Mouse (Mus musculus): ENCODE results near the gene Bcat2. TPM values are rescaled to one million over a fixed set of nuclear protein-coding genes. Genes with fewer than 3 reads are reported as not detected.

The Bcat2 gene
- polyA plus RNA-seq, 1 experiment from 2014 or later: 102 TPM

GRCm38 (mm10) chr7:45590874-45591273 is 20.9 kb downstream of the Bcat2 start:
- Histone ChIP-seq H3K9me3 (replicated peaks; ENCODE audit: control insufficient read depth, low read length) (no peaks in the 10 kb centered on the region), H3K27me3 (ENCODE audit: control insufficient read depth, insufficient read depth, low read length) (no peaks in the 10 kb centered on the region), H3K4me2 (ENCODE audit: low read depth, low read length) (no peak overlapping the region), H3K27ac (ENCODE audit: low read length) (no peak overlapping the region), H3K4me3 (ENCODE audit: low read length) (no peak overlapping the region), H3K36me3 (ENCODE audit: control insufficient read depth, insufficient read depth) (peaks cover 1% of the 10 kb centered on the region; the same call in 1 of the 2 replicates), H3K4me1 (ENCODE audit: control insufficient read depth, insufficient read depth, low read length) (peaks cover 2% of the 10 kb centered on the region; the same call in 1 of the 2 replicates), H3K9ac (ENCODE audit: low read length) (no peak overlapping the region)
- no peak for ATAC-seq (replicated peaks; ENCODE audit: extremely low read depth, insufficient read depth, low FRiP score)
- WGBS: 58% methylated on average over 3 of the region's 3 CpGs

DNA sequence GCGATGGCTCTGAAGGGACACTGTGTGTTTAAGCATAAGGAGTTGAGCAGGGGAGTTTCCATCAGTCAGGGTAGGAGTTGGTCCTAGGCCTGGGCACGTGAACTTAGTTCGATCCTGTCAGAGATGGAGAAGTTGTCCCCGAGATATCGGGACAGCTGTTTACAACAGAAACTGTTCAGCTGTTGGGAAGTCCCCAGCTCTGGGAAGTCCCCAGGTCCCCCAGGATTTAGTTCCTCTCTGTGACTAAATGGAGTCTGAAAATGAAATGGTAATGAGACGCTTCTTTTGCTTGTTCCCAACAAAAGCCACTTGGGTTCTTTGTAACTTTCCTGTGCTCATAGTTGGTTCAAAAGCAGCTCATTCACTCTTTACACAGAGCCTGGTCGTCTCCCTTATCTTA is 21.9 kb downstream of the Bcat2 start:
- H3K4me2 ChIP-seq (ENCODE audit: low read depth, low read length): no peak overlapping the region
- no peaks in the 10 kb centered on the region for H3K27me3 ChIP-seq (ENCODE audit: control insufficient read depth, insufficient read depth, low read length)

GRCm38 (mm10) chr7:45593118-45593815 is 23.3 kb downstream of the Bcat2 start:
- Histone ChIP-seq H3K27me3 (ENCODE audit: control insufficient read depth, insufficient read depth, low read length) (no peaks in the 10 kb centered on the region), H3K36me3 (ENCODE audit: control insufficient read depth, insufficient read depth) (no peaks in the 10 kb centered on the region), H3K27ac (ENCODE audit: low read length) (no peak overlapping the region), H3K4me2 (ENCODE audit: low read depth, low read length) (no peak overlapping the region), H3K9me3 (replicated peaks; ENCODE audit: control insufficient read depth, low read length) (no peaks in the 10 kb centered on the region), H3K9ac (ENCODE audit: low read length) (no peak overlapping the region), H3K4me3 (ENCODE audit: low read length) (no peak overlapping the region), H3K4me1 (ENCODE audit: control insufficient read depth, insufficient read depth, low read length) (peaks cover 2% of the 10 kb centered on the region; the same call in 1 of the 2 replicates)
- 14% methylated on average over 10 of the region's 10 CpGs for WGBS
- ATAC-seq (replicated peaks; ENCODE audit: extremely low read depth, insufficient read depth, low FRiP score): no peak

More for the DNA sequence above, 21.9 kb downstream of the Bcat2 start:
- ATAC-seq (replicated peaks; ENCODE audit: extremely low read depth, insufficient read depth, low FRiP score): no peak
- no peak overlapping the region for H3K9ac ChIP-seq (ENCODE audit: low read length)
- no peak overlapping the region; the same call in 1 of the 2 replicates for H3K27ac ChIP-seq (ENCODE audit: low read length)
- no peaks in the 10 kb centered on the region for H3K9me3 ChIP-seq (replicated peaks; ENCODE audit: control insufficient read depth, low read length)
- no peak overlapping the region for H3K4me3 ChIP-seq (ENCODE audit: low read length)
- H3K4me1 ChIP-seq (ENCODE audit: control insufficient read depth, insufficient read depth, low read length): peaks cover 2% of the 10 kb centered on the region; the same call in 1 of the 2 replicates
- H3K36me3 ChIP-seq (ENCODE audit: control insufficient read depth, insufficient read depth): no peaks in the 10 kb centered on the region
- WGBS: 68% methylated on average over 7 of the region's 7 CpGs

GRCm38 (mm10) chr7:45595176-45595575 is 25.2 kb downstream of the Bcat2 start:
- Histone ChIP-seq H3K4me1 (ENCODE audit: control insufficient read depth, insufficient read depth, low read length) (no peaks in the 10 kb centered on the region; the same call in 1 of the 2 replicates), H3K4me2 (ENCODE audit: low read depth, low read length) (no peak overlapping the region), H3K36me3 (ENCODE audit: control insufficient read depth, insufficient read depth) (no peaks in the 10 kb centered on the region), H3K9ac (ENCODE audit: low read length) (no peak overlapping the region), H3K27me3 (ENCODE audit: control insufficient read depth, insufficient read depth, low read length) (no peaks in the 10 kb centered on the region), H3K4me3 (ENCODE audit: low read length) (no peak overlapping the region), H3K27ac (ENCODE audit: low read length) (no peak overlapping the region), H3K9me3 (replicated peaks; ENCODE audit: control insufficient read depth, low read length) (no peaks in the 10 kb centered on the region)
- 84% methylated on average over 4 of the region's 4 CpGs for WGBS
- ATAC-seq (replicated peaks; ENCODE audit: extremely low read depth, insufficient read depth, low FRiP score): no peak

DNA sequence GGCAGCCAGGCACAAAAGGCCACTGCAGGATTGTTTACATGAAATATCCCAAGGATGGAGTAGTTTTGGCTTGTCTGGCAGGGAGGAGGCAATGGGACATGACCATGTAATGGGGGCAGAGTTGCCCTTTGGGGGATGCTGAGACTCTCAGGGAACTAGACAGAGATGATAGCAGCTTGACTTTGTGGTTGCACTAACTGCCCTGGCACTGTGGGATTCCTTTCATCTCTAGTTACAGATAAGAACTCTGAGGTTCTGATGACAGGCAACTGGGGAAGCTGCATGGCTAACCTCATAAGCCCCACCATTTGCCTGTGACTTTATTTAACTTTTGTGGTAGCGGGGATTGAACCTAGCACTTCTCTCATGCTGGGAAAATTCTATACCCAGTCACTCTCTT is 26.2 kb downstream of the Bcat2 start:
- ATAC-seq (replicated peaks; ENCODE audit: extremely low read depth, insufficient read depth, low FRiP score): no peak
- no peak overlapping the region for H3K27ac ChIP-seq (ENCODE audit: low read length)
- WGBS: 65% methylated on average over 1 of the region's 1 CpGs
- no peak overlapping the region for H3K4me3 ChIP-seq (ENCODE audit: low read length)
- no peak overlapping the region for H3K9ac ChIP-seq (ENCODE audit: low read length)
- H3K9me3 ChIP-seq (replicated peaks; ENCODE audit: control insufficient read depth, low read length): no peaks in the 10 kb centered on the region
- no peaks in the 10 kb centered on the region; the same call in 1 of the 2 replicates for H3K4me1 ChIP-seq (ENCODE audit: control insufficient read depth, insufficient read depth, low read length)
- no peak overlapping the region for H3K4me2 ChIP-seq (ENCODE audit: low read depth, low read length)
- no peaks in the 10 kb centered on the region for H3K27me3 ChIP-seq (ENCODE audit: control insufficient read depth, insufficient read depth, low read length)
- H3K36me3 ChIP-seq (ENCODE audit: control insufficient read depth, insufficient read depth): no peaks in the 10 kb centered on the region

DNA sequence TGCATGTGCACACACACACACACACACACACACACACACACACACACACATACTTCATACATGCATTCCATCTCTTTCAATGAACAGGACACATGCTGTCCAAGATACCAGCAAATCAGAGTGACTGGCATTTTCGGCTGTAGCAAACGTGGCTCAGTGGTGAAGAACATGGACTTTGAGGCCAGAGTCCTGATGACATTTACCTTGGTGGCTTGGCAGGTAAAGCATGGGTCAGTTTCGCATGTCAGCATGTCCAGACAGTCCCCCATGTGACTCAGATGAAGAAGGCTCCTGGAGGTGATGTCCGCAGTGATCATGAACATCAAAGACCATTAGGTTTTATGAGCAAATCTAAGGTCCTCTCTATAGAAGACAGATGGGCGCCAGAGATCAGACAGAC is 27.1 kb downstream of the Bcat2 start:
- Histone ChIP-seq H3K4me2 (ENCODE audit: low read depth, low read length) (no peak overlapping the region), H3K36me3 (ENCODE audit: control insufficient read depth, insufficient read depth) (no peaks in the 10 kb centered on the region), H3K27me3 (ENCODE audit: control insufficient read depth, insufficient read depth, low read length) (no peaks in the 10 kb centered on the region), H3K27ac (ENCODE audit: low read length) (no peak overlapping the region), H3K4me1 (ENCODE audit: control insufficient read depth, insufficient read depth, low read length) (no peaks in the 10 kb centered on the region; the same call in 1 of the 2 replicates), H3K9ac (ENCODE audit: low read length) (no peak overlapping the region), H3K4me3 (ENCODE audit: low read length) (no peak overlapping the region), H3K9me3 (replicated peaks; ENCODE audit: control insufficient read depth, low read length) (no peaks in the 10 kb centered on the region)
- ATAC-seq (replicated peaks; ENCODE audit: extremely low read depth, insufficient read depth, low FRiP score): no peak
- 84% methylated on average over 5 of the region's 5 CpGs for WGBS

- no peak overlapping the region for H3K4me3 ChIP-seq (ENCODE audit: low read length)
- H3K36me3 ChIP-seq (ENCODE audit: control insufficient read depth, insufficient read depth): no peaks in the 10 kb centered on the region
- H3K4me2 ChIP-seq (ENCODE audit: low read depth, low read length): no peak overlapping the region
- H3K9me3 ChIP-seq (replicated peaks; ENCODE audit: control insufficient read depth, low read length): no peaks in the 10 kb centered on the region
- ATAC-seq (replicated peaks; ENCODE audit: extremely low read depth, insufficient read depth, low FRiP score): no peak
- H3K4me1 ChIP-seq (ENCODE audit: control insufficient read depth, insufficient read depth, low read length): no peaks in the 10 kb centered on the region; the same call in 1 of the 2 replicates
- 90% methylated on average over 6 of the region's 6 CpGs for WGBS
- H3K27ac ChIP-seq (ENCODE audit: low read length): no peak overlapping the region
- H3K27me3 ChIP-seq (ENCODE audit: control insufficient read depth, insufficient read depth, low read length): no peaks in the 10 kb centered on the region
- no peak overlapping the region for H3K9ac ChIP-seq (ENCODE audit: low read length)
Measured at GRCm38 (mm10) chr7:45597527-45597926, 27.6 kb downstream of the Bcat2 start.

DNA sequence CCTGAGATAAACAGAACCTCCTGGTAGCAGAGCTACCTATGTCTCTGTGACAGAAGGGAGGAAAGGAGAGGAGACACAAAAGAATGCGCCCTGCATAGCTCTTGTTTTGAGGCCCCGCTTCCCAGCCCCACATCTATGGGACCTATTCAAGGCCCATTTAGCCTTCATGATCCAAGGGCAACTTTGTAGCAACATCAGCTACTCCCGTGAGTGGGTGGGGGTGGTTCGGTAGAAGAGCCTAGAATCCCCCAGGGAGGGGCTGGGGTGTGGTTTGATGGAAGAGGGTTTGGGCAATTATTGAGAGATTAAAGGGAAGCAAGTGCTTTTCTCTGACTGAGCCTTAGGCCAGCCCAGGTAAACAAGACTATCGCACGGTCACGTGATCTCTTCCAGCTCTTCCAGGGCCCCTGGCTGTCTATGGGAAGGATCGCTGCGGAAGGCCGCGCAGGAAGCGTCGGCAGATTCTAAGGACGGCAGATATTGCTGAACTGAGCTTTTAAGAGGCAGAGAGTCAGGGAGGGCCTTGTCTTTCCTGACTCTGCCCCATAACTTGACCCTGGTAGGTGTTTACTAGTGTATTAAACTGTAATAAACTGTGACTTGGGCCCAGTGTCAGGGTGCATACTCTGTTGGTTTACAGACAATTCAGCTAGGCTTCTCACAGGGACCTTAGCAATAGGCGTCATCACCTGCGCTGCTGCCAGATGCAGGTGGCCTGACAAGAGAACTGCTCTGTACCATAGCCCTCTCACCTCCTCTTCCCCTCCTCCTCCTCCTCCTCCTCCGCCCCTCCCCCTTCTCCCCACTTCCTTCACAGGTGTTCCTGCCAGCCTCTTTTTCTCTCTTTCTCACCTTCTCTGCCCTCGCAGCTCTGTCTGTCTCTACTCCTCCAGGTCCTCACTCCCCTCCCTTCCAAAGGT is 29.3 kb downstream of the Bcat2 start:
- Histone ChIP-seq H3K4me2 (ENCODE audit: low read depth, low read length) (no peak overlapping the region), H3K4me1 (ENCODE audit: control insufficient read depth, insufficient read depth, low read length) (no peaks in the 10 kb centered on the region; the same call in 1 of the 2 replicates), H3K27ac (ENCODE audit: low read length) (no peak overlapping the region), H3K9ac (ENCODE audit: low read length) (no peak overlapping the region; the same call in 1 of the 2 replicates), H3K4me3 (ENCODE audit: low read length) (no peak overlapping the region), H3K27me3 (ENCODE audit: control insufficient read depth, insufficient read depth, low read length) (no peaks in the 10 kb centered on the region), H3K36me3 (ENCODE audit: control insufficient read depth, insufficient read depth) (no peaks in the 10 kb centered on the region), H3K9me3 (replicated peaks; ENCODE audit: control insufficient read depth, low read length) (no peaks in the 10 kb centered on the region)
- ATAC-seq (replicated peaks; ENCODE audit: extremely low read depth, insufficient read depth, low FRiP score): no peak; the same call in 1 of the 2 replicates
- 39% methylated on average over 18 of the region's 18 CpGs for WGBS

Data from heart, embryonic 16.5 days (tissue).